Mouse (Mus musculus): Measurements from ENCODE around the gene Tmeff1. TPM values are rescaled to one million over a fixed set of nuclear protein-coding genes. Genes with fewer than 3 reads are reported as not detected.

The Tmeff1 gene
- 32.4 and 39.8 TPM in 2 replicates for polyA plus RNA-seq (2012; rRNA removed)

GRCm38 (mm10) chr4:48584421-48585240 is at the start of gene Tmeff1:
TSS of gene Tmeff1 (plus strand) at chr4:48585174.
- no peaks in the 10 kb centered on the region for H3K36me3 ChIP-seq (ENCODE audit: control insufficient read depth, insufficient read depth, low read length)
- H3K27ac ChIP-seq (ENCODE audit: control insufficient read depth, insufficient read depth, low read depth, low read length): peak within 1 kb of the TSS; percentile 85
- H3K4me1 ChIP-seq (ENCODE audit: control insufficient read depth, insufficient read depth, low read length): peaks cover 8% of the 10 kb centered on the region
- no peaks in the 10 kb centered on the region for H3K27me3 ChIP-seq (ENCODE audit: control insufficient read depth, insufficient read depth, low read length)
- TF ChIP-seq CTCF (IDR thresholded peaks at IDR 0.05; ENCODE audit: control insufficient read depth, insufficient read depth, insufficient replicate concordance, low read depth, low read length): no peak
- peak; percentile 50; the same call in 1 of the 2 replicates for TF ChIP-seq POLR2A (IDR thresholded peaks at IDR 0.05; ENCODE audit: control insufficient read depth, low read depth, low read length)
- peak within 1 kb of the TSS; percentile 97 for H3K4me3 ChIP-seq (ENCODE audit: control insufficient read depth, low read depth, low read length)

GRCm38 (mm10) chr4:48536275-48536674 is 48.7 kb upstream of the Tmeff1 start:
- TF ChIP-seq CTCF (IDR thresholded peaks at IDR 0.05; ENCODE audit: control insufficient read depth, insufficient read depth, insufficient replicate concordance, low read depth, low read length) (no peak), POLR2A (IDR thresholded peaks at IDR 0.05; ENCODE audit: control insufficient read depth, low read depth, low read length) (no peak)
- H3K27ac ChIP-seq (ENCODE audit: control insufficient read depth, insufficient read depth, low read depth, low read length): no peak overlapping the region
- H3K4me1 ChIP-seq (ENCODE audit: control insufficient read depth, insufficient read depth, low read length): peaks cover 7% of the 10 kb centered on the region
- H3K36me3 ChIP-seq (ENCODE audit: control insufficient read depth, insufficient read depth, low read length): no peaks in the 10 kb centered on the region
- H3K4me3 ChIP-seq (ENCODE audit: control insufficient read depth, low read depth, low read length): no peak overlapping the region
- no peaks in the 10 kb centered on the region for H3K27me3 ChIP-seq (ENCODE audit: control insufficient read depth, insufficient read depth, low read length)

- no peak overlapping the region for H3K27ac ChIP-seq (ENCODE audit: control insufficient read depth, insufficient read depth, low read depth, low read length)
- peaks cover 10% of the 10 kb centered on the region for H3K4me1 ChIP-seq (ENCODE audit: control insufficient read depth, insufficient read depth, low read length)
- H3K36me3 ChIP-seq (ENCODE audit: control insufficient read depth, insufficient read depth, low read length): no peaks in the 10 kb centered on the region
- H3K4me3 ChIP-seq (ENCODE audit: control insufficient read depth, low read depth, low read length): no peak overlapping the region
- no peaks in the 10 kb centered on the region for H3K27me3 ChIP-seq (ENCODE audit: control insufficient read depth, insufficient read depth, low read length)
- TF ChIP-seq CTCF (IDR thresholded peaks at IDR 0.05; ENCODE audit: control insufficient read depth, insufficient read depth, insufficient replicate concordance, low read depth, low read length): no peak
- TF ChIP-seq POLR2A (IDR thresholded peaks at IDR 0.05; ENCODE audit: control insufficient read depth, low read depth, low read length): no peak
Observed at GRCm38 (mm10) chr4:48537024-48537423, 48.0 kb upstream of the Tmeff1 start.

- Histone ChIP-seq H3K4me3 (ENCODE audit: control insufficient read depth, low read depth, low read length) (no peak overlapping the region), H3K36me3 (ENCODE audit: control insufficient read depth, insufficient read depth, low read length) (no peaks in the 10 kb centered on the region), H3K27me3 (ENCODE audit: control insufficient read depth, insufficient read depth, low read length) (no peaks in the 10 kb centered on the region), H3K27ac (ENCODE audit: control insufficient read depth, insufficient read depth, low read depth, low read length) (no peak overlapping the region), H3K4me1 (ENCODE audit: control insufficient read depth, insufficient read depth, low read length) (peaks cover 10% of the 10 kb centered on the region)
- no peak for TF ChIP-seq POLR2A (IDR thresholded peaks at IDR 0.05; ENCODE audit: control insufficient read depth, low read depth, low read length)
- no peak for TF ChIP-seq CTCF (IDR thresholded peaks at IDR 0.05; ENCODE audit: control insufficient read depth, insufficient read depth, insufficient replicate concordance, low read depth, low read length)
Observed at GRCm38 (mm10) chr4:48538581-48538980, 46.4 kb upstream of the Tmeff1 start.

GRCm38 (mm10) chr4:48539841-48540575 is 45.0 kb upstream of the Tmeff1 start, which contains the start of gene Msantd3:
TSS of gene Msantd3 (plus strand) at chr4:48539935.
- no peaks in the 10 kb centered on the region for H3K27me3 ChIP-seq (ENCODE audit: control insufficient read depth, insufficient read depth, low read length)
- H3K4me3 ChIP-seq (ENCODE audit: control insufficient read depth, low read depth, low read length): peak within 1 kb of the TSS; percentile 90
- no peak for TF ChIP-seq CTCF (IDR thresholded peaks at IDR 0.05; ENCODE audit: control insufficient read depth, insufficient read depth, insufficient replicate concordance, low read depth, low read length)
- no peak for TF ChIP-seq POLR2A (IDR thresholded peaks at IDR 0.05; ENCODE audit: control insufficient read depth, low read depth, low read length)
- H3K27ac ChIP-seq (ENCODE audit: control insufficient read depth, insufficient read depth, low read depth, low read length): peak within 1 kb of the TSS; percentile 59
- H3K36me3 ChIP-seq (ENCODE audit: control insufficient read depth, insufficient read depth, low read length): no peaks in the 10 kb centered on the region
- peaks cover 10% of the 10 kb centered on the region for H3K4me1 ChIP-seq (ENCODE audit: control insufficient read depth, insufficient read depth, low read length)

GRCm38 (mm10) chr4:48540576-48541111 is 44.3 kb upstream of the Tmeff1 start:
- no peaks in the 10 kb centered on the region for H3K36me3 ChIP-seq (ENCODE audit: control insufficient read depth, insufficient read depth, low read length)
- H3K27me3 ChIP-seq (ENCODE audit: control insufficient read depth, insufficient read depth, low read length): no peaks in the 10 kb centered on the region
- H3K4me3 ChIP-seq (ENCODE audit: control insufficient read depth, low read depth, low read length): peak overlapping the region; percentile 86
- H3K27ac ChIP-seq (ENCODE audit: control insufficient read depth, insufficient read depth, low read depth, low read length): peak overlapping the region; percentile 11; the same call in 1 of the 2 replicates
- peaks cover 10% of the 10 kb centered on the region for H3K4me1 ChIP-seq (ENCODE audit: control insufficient read depth, insufficient read depth, low read length)
- TF ChIP-seq CTCF (IDR thresholded peaks at IDR 0.05; ENCODE audit: control insufficient read depth, insufficient read depth, insufficient replicate concordance, low read depth, low read length) (no peak), POLR2A (IDR thresholded peaks at IDR 0.05; ENCODE audit: control insufficient read depth, low read depth, low read length) (no peak)
